Mouse (Mus musculus) midbrain, embryonic 11.5 days (tissue): Measurements from ENCODE around the gene Dapp1. TPM values are rescaled to one million over a fixed set of nuclear protein-coding genes. Genes with fewer than 3 reads are reported as not detected.

Experiments used
- ATAC-seq: fragments of 200-750 bp; cut with Nextera tagmentation; 2 replicates; pipeline ENCODE4 v1.8.0; 2017; ENCODE audit warnings: moderate TSS enrichment, moderate library complexity; ENCODE audit not compliant: low FRiP score
- DNase-seq: peaks from one replicate; pipeline ENCODE4 v3.0.0; 2015; ENCODE audit warnings: low spot score; ENCODE audit errors: missing footprints
- H3K27ac ChIP-seq: fragments of 300-500 bp; sonication (generic); 2 replicates; pipeline ENCODE4 v1.5.1; 2014; ENCODE audit warnings: low read depth, low read length
- H3K27me3 ChIP-seq: fragments of 300-500 bp; sonication (generic); 2 replicates; pipeline ENCODE4 v1.6.1; 2014; ENCODE audit warnings: mild to moderate bottlenecking, low read length, moderate library complexity, mixed read lengths; ENCODE audit not compliant: control insufficient read depth, insufficient read depth
- H3K36me3 ChIP-seq: fragments of 300-500 bp; sonication (generic); 2 replicates; pipeline ENCODE4 v1.6.1; 2014; ENCODE audit warnings: mild to moderate bottlenecking, low read length, moderate library complexity, mixed read lengths; ENCODE audit not compliant: control insufficient read depth, insufficient read depth
- H3K4me1 ChIP-seq: fragments of 300-500 bp; sonication (generic); 2 replicates; pipeline ENCODE4 v1.6.1; 2014; ENCODE audit warnings: low read length; ENCODE audit not compliant: control insufficient read depth, insufficient read depth
- H3K4me2 ChIP-seq: fragments of 300-500 bp; sonication (generic); 2 replicates; pipeline ENCODE4 v1.6.1; 2014; ENCODE audit warnings: mild to moderate bottlenecking, moderate library complexity
- H3K4me3 ChIP-seq: fragments of 300-500 bp; sonication (generic); 2 replicates; pipeline ENCODE4 v1.5.1; 2014; ENCODE audit warnings: low read depth, low read length
- H3K9ac ChIP-seq: fragments of 300-500 bp; sonication (generic); 2 replicates; pipeline ENCODE4 v1.6.1; 2014; ENCODE audit warnings: low read length
- H3K9me3 ChIP-seq: fragments of 300-500 bp; sonication (generic); 2 replicates; pipeline ENCODE4 v1.6.1; 2016; ENCODE audit warnings: low read length; ENCODE audit not compliant: control insufficient read depth
- WGBS: fragments of 180-500 bp; shearing (Covaris S2); extraction: QIAGEN DNeasy Blood & Tissue Kit; methylation state at CpG from one replicate; pipeline ENCODE4 v1.1.7; 2014; 5-methylcytosine and 5-hydroxymethylcytosine counted together
- polyA plus RNA-seq: library from polyadenylated mRNA; unstranded; fragments of >200 nt; fragmentation: Nextera tagmentation; extraction: Ambion mirVana; gene quantifications from 2 replicates; pipeline ENCODE4 v1.2.1, GENCODE M21; 2014

Dapp1 gene
- 3.2 and 3.4 TPM in 2 replicates for polyA plus RNA-seq

DNA sequence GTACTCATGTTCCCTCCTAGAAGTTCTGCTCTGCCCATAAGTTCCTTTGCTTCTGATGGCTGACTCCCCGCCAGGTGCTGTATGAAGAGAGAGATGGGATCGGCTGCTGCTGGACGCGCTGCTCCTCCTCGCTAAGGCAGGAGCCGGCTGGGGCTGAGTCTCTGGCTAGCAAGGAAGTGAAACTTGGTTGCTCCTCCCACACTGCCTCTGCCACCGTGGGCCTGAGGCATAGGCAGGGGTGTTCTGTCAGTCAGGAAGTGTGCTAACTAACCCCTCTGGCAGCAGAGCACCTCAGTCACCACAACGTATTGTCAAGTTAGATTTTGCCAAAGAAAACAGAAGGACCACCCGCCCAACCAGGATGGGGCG is at the start of gene Dapp1:
TSS of gene Dapp1 (minus strand) at position 164 of the 369 bp plus-strand sequence.
- Histone ChIP-seq H3K4me3 (no peak within 1 kb of the TSS), H3K27me3 (no peaks in the 10 kb centered on the region), H3K4me1 (peaks cover 9% of the 10 kb centered on the region), H3K4me2 (peak within 1 kb of the TSS; percentile 28), H3K36me3 (no peaks in the 10 kb centered on the region), H3K9ac (no peak within 1 kb of the TSS), H3K9me3 (no peaks in the 10 kb centered on the region), H3K27ac (no peak within 1 kb of the TSS)
- DNase-seq (peak; percentile 86), ATAC-seq (peak; percentile 28; the same call in 1 of the 2 replicates)
- 17% methylated on average over 10 of the region's 10 CpGs for WGBS

- no peak overlapping the region for H3K4me3 ChIP-seq
- H3K4me2 ChIP-seq: no peak overlapping the region
- no peak overlapping the region for H3K9ac ChIP-seq
- no peak overlapping the region for H3K27ac ChIP-seq
- no peak for ATAC-seq
- H3K9me3 ChIP-seq: no peaks in the 10 kb centered on the region
- no peaks in the 10 kb centered on the region for H3K36me3 ChIP-seq
- H3K4me1 ChIP-seq: no peaks in the 10 kb centered on the region
- H3K27me3 ChIP-seq: no peaks in the 10 kb centered on the region
- DNase-seq: peak; percentile 44
- WGBS: 91% methylated on average over 6 of the region's 6 CpGs
These were observed 49.2 kb upstream of the Dapp1 start for GRCm38 (mm10) chr3:138030563-138030962.

GRCm38 (mm10) chr3:138029351-138029750 is 48.0 kb upstream of the Dapp1 start:
- 90% methylated on average over 5 of the region's 5 CpGs for WGBS

DNA sequence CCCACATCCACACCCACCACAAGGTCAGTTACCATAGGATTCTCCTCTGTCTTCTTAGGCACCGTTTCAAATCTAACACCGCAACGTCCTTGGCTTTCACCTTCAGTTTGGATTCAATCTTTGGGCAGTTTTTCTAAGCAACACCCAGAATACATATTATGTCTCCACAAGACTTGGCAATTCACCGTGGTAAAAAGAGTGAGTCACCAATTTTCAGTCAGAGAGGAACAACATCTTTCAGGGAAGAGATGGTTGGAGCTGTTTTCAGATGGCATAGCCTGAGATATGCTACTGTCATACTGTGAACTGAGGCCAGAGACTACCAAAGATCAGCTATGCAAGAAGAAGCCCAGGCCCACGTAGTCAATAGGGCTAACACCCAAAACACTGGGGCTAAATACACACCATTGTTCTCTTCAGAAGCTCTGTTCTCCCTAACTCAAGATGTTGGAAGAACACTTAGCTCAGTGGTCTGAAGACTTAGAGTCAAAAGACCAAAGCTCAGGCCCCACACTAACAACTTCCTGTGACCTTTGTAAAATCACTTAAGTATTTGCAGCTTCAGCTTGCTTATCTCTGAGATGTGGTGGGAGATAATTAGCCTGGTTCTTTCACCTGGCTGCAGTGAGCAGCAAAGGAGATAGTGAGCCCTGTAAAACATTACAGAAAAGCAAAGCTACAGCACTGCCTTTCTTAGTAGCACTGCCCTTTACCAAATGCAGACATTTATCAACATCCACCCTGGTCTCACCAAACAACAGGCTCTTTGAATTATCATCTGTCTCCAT is 46.4 kb upstream of the Dapp1 start:
- H3K36me3 ChIP-seq: no peaks in the 10 kb centered on the region
- H3K9me3 ChIP-seq: no peaks in the 10 kb centered on the region
- H3K27me3 ChIP-seq: no peaks in the 10 kb centered on the region
- no peak overlapping the region for H3K27ac ChIP-seq
- H3K9ac ChIP-seq: no peak overlapping the region
- no peak for ATAC-seq
- no peak for DNase-seq
- WGBS: 87% methylated on average over 5 of the region's 5 CpGs
- H3K4me3 ChIP-seq: no peak overlapping the region
- no peak overlapping the region for H3K4me2 ChIP-seq
- H3K4me1 ChIP-seq: no peaks in the 10 kb centered on the region

More at GRCm38 (mm10) chr3:138029351-138029750, 48.0 kb upstream of the Dapp1 start:
- H3K9me3 ChIP-seq: no peaks in the 10 kb centered on the region
- H3K4me1 ChIP-seq: no peaks in the 10 kb centered on the region
- no peak overlapping the region for H3K9ac ChIP-seq
- H3K27me3 ChIP-seq: no peaks in the 10 kb centered on the region
- no peaks in the 10 kb centered on the region for H3K36me3 ChIP-seq
- DNase-seq: peak; percentile 35
- no peak for ATAC-seq
- no peak overlapping the region for H3K4me3 ChIP-seq
- no peak overlapping the region for H3K27ac ChIP-seq
- H3K4me2 ChIP-seq: no peak overlapping the region

- Histone ChIP-seq H3K9me3 (no peaks in the 10 kb centered on the region), H3K36me3 (no peaks in the 10 kb centered on the region), H3K27ac (no peak overlapping the region), H3K4me3 (no peak overlapping the region), H3K4me1 (no peaks in the 10 kb centered on the region), H3K27me3 (no peaks in the 10 kb centered on the region), H3K9ac (no peak overlapping the region), H3K4me2 (no peak overlapping the region)
- whole genome bisulfite sequencing: 84% methylated on average over 10 of the region's 10 CpGs
- DNase-seq (peak; percentile 62), ATAC-seq (no peak)
These were observed 44.9 kb upstream of the Dapp1 start for GRCm38 (mm10) chr3:138026286-138026685.

- H3K27ac ChIP-seq: no peak overlapping the region
- no peaks in the 10 kb centered on the region for H3K27me3 ChIP-seq
- H3K4me1 ChIP-seq: no peaks in the 10 kb centered on the region
- H3K9ac ChIP-seq: no peak overlapping the region
- no peak overlapping the region for H3K4me2 ChIP-seq
- DNase-seq: peak; percentile 28
- no peak overlapping the region for H3K4me3 ChIP-seq
- no peaks in the 10 kb centered on the region for H3K9me3 ChIP-seq
- no peak for ATAC-seq
- WGBS: 88% methylated on average over 4 of the region's 4 CpGs
- H3K36me3 ChIP-seq: no peaks in the 10 kb centered on the region
These were observed 41.3 kb upstream of the Dapp1 start for GRCm38 (mm10) chr3:138022651-138023050.

GRCm38 (mm10) chr3:138022003-138022402 is 40.7 kb upstream of the Dapp1 start:
- Histone ChIP-seq H3K9ac (no peak overlapping the region), H3K27me3 (no peaks in the 10 kb centered on the region), H3K4me3 (no peak overlapping the region), H3K27ac (no peak overlapping the region), H3K9me3 (no peaks in the 10 kb centered on the region), H3K4me2 (no peak overlapping the region), H3K36me3 (no peaks in the 10 kb centered on the region), H3K4me1 (no peaks in the 10 kb centered on the region)
- ATAC-seq (no peak), DNase-seq (peak; percentile 65)
- 86% methylated on average over 4 of the region's 4 CpGs for WGBS

- H3K4me3 ChIP-seq: no peak overlapping the region
- no peak overlapping the region for H3K27ac ChIP-seq
- H3K9me3 ChIP-seq: no peaks in the 10 kb centered on the region
- ATAC-seq (no peak), DNase-seq (peak; percentile 49)
- H3K4me1 ChIP-seq: no peaks in the 10 kb centered on the region
- H3K36me3 ChIP-seq: no peaks in the 10 kb centered on the region
- H3K4me2 ChIP-seq: no peak overlapping the region
- no peaks in the 10 kb centered on the region for H3K27me3 ChIP-seq
- no peak overlapping the region for H3K9ac ChIP-seq
- 87% methylated on average over 12 of the region's 12 CpGs for WGBS
These were observed 35.5 kb upstream of the Dapp1 start for GRCm38 (mm10) chr3:138016810-138017209.

DNA sequence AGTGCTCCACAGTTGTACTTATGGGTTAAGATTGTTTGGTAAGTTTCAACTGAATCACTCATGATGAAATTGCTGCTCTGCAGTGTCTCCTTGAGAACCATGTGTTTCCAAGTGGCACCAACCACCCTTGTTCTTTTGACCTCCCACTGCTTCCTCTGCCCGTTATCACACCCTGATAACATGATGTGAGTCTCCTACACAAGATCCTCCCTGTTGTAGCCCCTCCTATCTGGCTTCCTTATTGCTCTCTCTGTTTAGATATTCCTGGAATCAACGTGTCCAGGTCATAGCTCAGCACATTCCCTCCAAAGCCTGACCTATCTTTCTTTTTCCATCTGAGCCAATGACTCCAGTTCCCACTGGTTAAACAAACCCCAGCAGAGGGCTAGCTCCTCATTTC is 33.4 kb upstream of the Dapp1 start:
- H3K9ac ChIP-seq: no peak overlapping the region
- H3K4me2 ChIP-seq: no peak overlapping the region
- DNase-seq: no peak
- H3K9me3 ChIP-seq: no peaks in the 10 kb centered on the region
- no peak overlapping the region for H3K27ac ChIP-seq
- WGBS: 86% methylated on average over 2 of the region's 2 CpGs
- no peaks in the 10 kb centered on the region for H3K27me3 ChIP-seq
- no peak for ATAC-seq
- H3K4me1 ChIP-seq: no peaks in the 10 kb centered on the region
- H3K36me3 ChIP-seq: no peaks in the 10 kb centered on the region
- no peak overlapping the region for H3K4me3 ChIP-seq
